Mouse (Mus musculus): Measurements from ENCODE around the gene Fcgrt.
"Not testable (repeated sequence)": the region's sequence is repeated elsewhere in the genome, so short reads cannot be mapped to it uniquely, and the experiment has no call there.

Fcgrt gene

GRCm38 (mm10) chr7:45111940-45112339, 8.3 kb upstream of the Fcgrt start:
- in situ Hi-C loops (cut with MboI, MseI), result loop anchor here (10.0 kb wide), 1 partner anchor 727 kb away; the partner anchor contains the start of genes 1700008O03Rik and Syt3

DNA sequence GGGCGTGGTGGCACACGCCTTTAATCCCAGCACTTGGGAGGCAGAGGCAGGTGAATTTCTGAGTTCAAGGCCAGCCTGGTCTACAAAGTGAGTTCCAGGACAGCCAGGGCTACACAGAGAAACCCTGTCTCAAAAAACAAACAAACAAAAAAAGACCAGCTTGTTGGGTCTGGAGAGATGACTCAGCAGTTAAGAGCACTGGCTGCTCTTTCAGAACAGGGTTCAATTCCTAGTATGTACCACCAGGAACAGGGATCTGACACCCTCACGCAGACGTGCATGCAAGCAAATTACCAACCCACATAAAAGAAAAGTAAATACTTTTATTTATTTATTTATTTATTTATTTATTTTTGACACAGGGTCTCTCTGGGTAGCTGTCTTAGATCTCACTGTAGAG, 6.4 kb upstream of the Fcgrt start:
- in situ Hi-C loops (cut with MboI, MseI), result loop anchor here (10.0 kb wide), 1 partner anchor 725 kb away; the partner anchor contains the start of genes 1700008O03Rik and Syt3

DNA sequence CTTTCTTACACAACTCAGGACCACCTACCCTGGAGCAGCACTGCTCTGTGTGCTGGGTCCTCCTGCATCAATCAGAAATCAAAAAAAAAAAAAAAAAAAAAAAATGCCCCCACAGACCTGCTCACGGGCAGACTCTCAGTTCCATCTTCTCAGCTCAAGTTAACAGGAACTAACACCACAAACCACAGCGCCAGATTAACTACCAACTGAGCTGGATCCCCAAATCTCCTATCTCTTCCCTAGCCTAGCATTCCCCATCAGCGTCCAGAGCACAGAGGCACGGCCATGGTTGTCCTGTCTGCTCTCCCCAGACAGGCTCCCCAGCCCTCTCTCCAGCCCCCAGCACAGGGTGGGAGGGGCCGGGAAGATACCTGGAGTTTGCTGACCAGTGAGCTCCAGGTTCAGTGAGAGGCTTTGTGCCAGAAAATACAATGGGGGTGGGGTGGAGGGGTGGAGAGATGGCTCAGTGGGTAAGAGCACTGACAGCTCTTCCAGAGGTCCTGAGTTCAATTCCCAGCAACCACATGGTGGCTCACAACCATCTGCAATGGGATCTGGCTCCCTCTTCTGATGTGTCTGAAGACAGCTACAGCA, 3.5 kb upstream of the Fcgrt start:
- in situ Hi-C loops (cut with MboI, MseI), result no loop called here

- in situ Hi-C loops (cut with MboI, MseI), result no loop called here
These were observed 2.8 kb upstream of the Fcgrt start for GRCm38 (mm10) chr7:45106441-45106840.

DNA sequence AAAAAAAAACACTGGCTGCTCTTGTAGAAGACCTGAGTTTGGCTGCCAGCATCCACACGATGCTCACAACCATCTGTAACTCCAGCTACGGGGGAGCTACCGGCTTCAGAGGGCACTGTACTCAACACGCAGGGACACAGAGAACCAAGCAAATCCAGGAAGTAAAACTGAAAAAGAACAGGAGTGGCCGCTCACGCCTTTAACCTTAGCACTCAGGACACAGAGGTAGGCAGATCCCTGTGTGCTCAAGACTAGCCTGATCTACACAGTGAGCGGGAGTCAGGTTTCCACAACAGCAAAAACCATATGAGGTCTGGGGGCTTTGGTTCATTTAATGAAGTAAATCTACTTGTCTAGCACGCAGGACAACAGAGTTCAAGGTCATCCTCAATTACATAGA, 1.8 kb upstream of the Fcgrt start:
- in situ Hi-C loops (cut with MboI, MseI), result no loop called here

GRCm38 (mm10) chr7:45104941-45105340, 1.3 kb upstream of the Fcgrt start:
- in situ Hi-C loops (cut with MboI, MseI), result no loop called here

GRCm38 (mm10) chr7:45102940-45103585, 588 bp downstream of the Fcgrt start:
- in situ Hi-C loops (cut with MboI, MseI), result no loop called here

GRCm38 (mm10) chr7:45102441-45102840, 1.2 kb downstream of the Fcgrt start:
- in situ Hi-C loops (cut with MboI, MseI), result no loop called here

- in situ Hi-C loops (cut with MboI, MseI), result no loop called here
These were observed 3.6 kb downstream of the Fcgrt start for GRCm38 (mm10) chr7:45100046-45100445.

DNA sequence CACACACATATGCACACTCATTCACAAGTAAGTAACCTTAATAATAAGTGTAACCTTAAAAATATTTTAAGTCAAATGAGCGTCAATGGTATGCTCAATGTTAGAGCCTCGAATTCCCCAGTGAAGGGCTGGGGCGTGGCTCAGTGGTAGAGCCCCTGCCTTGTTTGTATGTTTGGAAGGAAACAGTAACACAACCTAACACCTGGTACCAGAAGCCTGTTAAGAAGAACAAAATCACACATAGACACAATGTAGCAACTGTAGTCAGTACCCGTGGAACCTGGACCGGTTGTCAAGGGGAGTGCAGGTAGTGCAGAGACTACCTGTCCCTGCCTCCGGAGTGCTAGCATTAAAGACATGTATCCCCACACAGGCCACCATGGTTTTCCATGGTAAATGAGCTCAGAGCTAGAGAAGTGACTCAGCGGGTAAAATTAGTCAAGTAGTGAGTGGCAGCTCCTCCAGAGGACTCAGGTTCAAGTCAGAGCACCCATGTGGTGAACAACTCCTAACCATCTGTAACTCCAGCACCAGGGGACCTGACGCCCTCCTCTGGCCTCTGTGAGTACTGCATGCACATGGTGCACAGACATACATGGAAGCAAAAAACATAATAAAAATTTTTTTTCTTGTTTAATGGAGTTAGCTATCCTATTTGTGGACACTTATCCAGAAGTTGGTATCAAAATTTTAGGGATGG, 5.0 kb downstream of the Fcgrt start:
- in situ Hi-C loops (cut with MboI, MseI), result no loop called here

- in situ Hi-C loops (cut with MboI, MseI), result no loop called here
These were observed 6.2 kb downstream of the Fcgrt start for GRCm38 (mm10) chr7:45097479-45097878.

- in situ Hi-C loops (cut with MboI, MseI), result not testable (repeated sequence)
These were observed 7.7 kb downstream of the Fcgrt start for GRCm38 (mm10) chr7:45095965-45096364.

DNA sequence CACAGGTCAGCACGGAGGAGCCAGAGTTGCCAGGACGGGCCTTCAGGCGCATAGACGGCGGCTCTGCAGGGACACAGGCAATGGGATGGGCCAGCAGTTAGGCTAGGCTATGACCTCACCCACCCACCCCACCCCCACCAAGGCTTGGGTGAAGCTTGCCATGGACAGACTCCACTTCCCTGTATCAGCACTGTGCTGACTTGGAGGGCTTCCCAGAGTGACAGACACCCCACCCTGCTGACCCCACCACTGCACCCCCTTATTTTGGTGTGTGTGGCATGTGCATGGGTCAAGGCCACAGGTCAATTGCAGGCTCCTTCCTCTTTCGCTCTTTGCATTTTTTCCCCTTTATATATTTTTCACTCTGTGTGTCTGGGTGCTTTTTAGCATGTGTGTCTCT, 8.3 kb downstream of the Fcgrt start:
- in situ Hi-C loops (cut with MboI, MseI), result no loop called here

- in situ Hi-C loops (cut with MboI, MseI), result no loop called here
These were observed 9.5 kb downstream of the Fcgrt start for GRCm38 (mm10) chr7:45094121-45094520.

DNA sequence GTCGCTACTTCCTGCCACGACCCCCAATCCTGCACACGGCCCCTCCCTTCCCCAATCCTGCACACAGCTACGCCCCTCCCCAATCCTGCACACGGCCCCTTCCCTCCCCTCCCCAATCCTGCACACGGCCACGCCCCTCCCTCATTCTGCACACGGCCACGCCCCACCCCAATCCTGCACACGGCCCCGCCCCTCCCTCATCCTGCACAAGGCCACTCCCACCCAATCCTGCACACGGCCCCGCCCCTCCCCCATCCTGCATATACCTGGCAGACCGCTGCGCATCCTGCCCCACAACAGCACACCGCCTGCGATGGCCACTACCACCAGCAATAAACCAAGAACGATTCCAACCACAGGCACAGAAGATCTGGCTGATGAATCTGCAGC, 10.1 kb downstream of the Fcgrt start:
- in situ Hi-C loops (cut with MboI, MseI), result no loop called here

DNA sequence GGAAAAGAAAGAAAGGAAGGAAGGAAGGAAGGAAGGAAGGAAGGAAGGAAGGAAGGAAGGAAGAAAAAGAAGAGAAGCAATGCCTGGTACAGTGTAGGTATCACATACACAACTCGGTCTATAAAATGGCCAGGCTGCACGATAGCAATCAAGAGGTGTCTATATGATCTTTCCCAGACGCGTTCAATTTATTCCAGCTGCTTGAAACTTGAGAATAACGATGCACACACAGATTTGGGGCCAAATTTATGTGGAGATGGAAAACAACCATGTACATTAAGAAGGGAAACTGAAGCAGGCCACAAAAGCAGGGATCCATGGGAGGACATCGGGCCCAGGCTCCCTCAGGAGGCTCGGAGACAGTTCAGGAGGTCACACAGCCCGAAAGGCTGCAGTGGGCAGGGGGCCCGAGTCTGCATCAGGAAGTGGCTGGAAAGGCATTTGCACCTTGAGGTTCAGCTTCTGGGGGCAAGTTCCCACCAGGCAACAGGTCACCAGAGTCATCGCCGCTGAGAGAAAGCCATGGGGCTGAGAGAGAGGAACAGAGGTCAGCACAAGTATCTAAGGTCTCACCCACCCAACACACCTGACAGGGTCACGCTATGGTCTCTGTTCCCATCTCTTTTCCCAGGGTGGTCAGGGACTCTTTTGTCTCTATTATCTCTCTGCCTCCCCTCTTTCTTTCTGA, 10.7 kb downstream of the Fcgrt start:
- in situ Hi-C loops (cut with MboI, MseI), result no loop called here

- in situ Hi-C loops (cut with MboI, MseI), result no loop called here
These were observed 11.6 kb downstream of the Fcgrt start, which contains the start of gene Rcn3 for GRCm38 (mm10) chr7:45092048-45092447. Gene Rcn3, minus strand, starts transcription at chr7:45092221.

DNA sequence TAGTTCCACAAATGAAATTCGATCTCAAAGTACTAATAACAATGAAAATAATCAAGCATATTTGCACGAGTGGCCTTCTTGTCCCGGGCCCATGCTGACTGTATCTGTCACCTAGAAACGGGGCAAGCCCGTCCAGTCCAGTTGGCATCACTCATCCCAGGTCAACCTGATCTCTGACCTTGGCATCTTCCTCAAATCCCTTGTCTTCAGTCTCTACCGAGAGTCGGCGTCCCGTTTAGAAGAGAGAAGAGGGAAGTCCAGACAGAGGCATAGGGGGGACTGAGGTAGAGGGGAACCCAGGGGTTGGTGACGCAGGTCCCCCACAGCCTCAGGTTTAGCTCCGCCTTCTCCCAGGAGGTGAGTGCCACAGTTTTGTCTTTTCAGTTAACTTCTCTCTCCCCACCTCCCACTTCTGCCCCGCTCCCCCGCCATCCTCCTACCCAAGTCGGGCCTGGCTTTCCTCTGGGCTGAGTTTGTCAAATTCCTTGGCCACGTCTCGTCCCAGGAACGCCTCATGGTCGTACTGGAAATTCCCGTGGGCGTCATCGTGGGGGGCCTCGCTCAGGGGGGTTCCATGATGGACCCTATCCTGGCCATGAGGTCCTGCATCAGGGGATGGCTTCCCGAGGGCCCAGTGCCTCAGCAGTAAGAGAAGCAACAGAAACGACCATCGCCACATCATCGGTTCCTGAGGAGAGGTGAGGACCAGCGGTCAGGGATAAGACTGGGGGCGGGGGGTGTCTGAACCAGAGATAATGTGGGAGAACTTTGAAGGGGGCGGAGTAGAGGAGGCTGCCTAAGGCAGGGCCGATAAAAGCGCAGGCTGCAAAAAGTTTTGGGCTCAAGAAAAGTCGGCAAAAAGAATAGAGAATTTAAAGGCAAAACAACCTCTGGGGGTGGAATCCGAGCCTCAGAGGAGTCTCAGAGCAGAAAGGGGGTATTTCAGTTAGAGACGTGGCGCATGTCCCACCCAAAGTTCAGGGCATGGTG, 12.4 kb downstream of the Fcgrt start:
- in situ Hi-C loops (cut with MboI, MseI), result no loop called here

- in situ Hi-C loops (cut with MboI, MseI), result no loop called here
These were observed 13.2 kb downstream of the Fcgrt start for GRCm38 (mm10) chr7:45090251-45090977.

- in situ Hi-C loops (cut with MboI, MseI), result loop anchor here (5.0 kb wide), 1 partner anchor 34 kb away; the partner anchor contains the start of gene Rps11
These were observed 15.1 kb downstream of the Fcgrt start for GRCm38 (mm10) chr7:45088597-45088996.
